Mouse (Mus musculus): Measurements from ENCODE around the gene Haao. TPM values are rescaled to one million over a fixed set of nuclear protein-coding genes. Genes with fewer than 3 reads are reported as not detected.

Gene Haao
- polyA plus RNA-seq, 1 experiment from 2014 or later = 0.23 TPM

- Histone ChIP-seq H3K9ac (no peak overlapping the region), H3K4me1 (replicated peaks) (no peaks in the 10 kb centered on the region), H3K36me3 (peaks cover 52% of the 10 kb centered on the region), H3K4me3 (no peak overlapping the region), H3K27ac (ENCODE audit: poor library complexity, severe bottlenecking) (no peak overlapping the region), H3K9me3 (replicated peaks) (no peaks in the 10 kb centered on the region), H3K4me2 (no peak overlapping the region), H3K27me3 (replicated peaks) (no peaks in the 10 kb centered on the region)
- ATAC-seq (ENCODE audit: insufficient number of reproducible peaks, low FRiP score) = no peak
- WGBS = 96% methylated on average over 6 of the region's 6 CpGs
These were observed 61.3 kb downstream of the Haao start for GRCm38 (mm10) chr17:83786418-83786817.

GRCm38 (mm10) chr17:83782740-83783139 is 65.0 kb downstream of the Haao start:
- H3K27ac ChIP-seq (ENCODE audit: poor library complexity, severe bottlenecking) = no peak overlapping the region
- H3K4me1 ChIP-seq (replicated peaks) = no peaks in the 10 kb centered on the region
- H3K27me3 ChIP-seq (replicated peaks) = no peaks in the 10 kb centered on the region
- peaks cover 35% of the 10 kb centered on the region for H3K36me3 ChIP-seq
- ATAC-seq (ENCODE audit: insufficient number of reproducible peaks, low FRiP score) = no peak
- no peaks in the 10 kb centered on the region for H3K9me3 ChIP-seq (replicated peaks)
- H3K9ac ChIP-seq = no peak overlapping the region
- no peak overlapping the region for H3K4me3 ChIP-seq
- WGBS = 72% methylated on average over 5 of the region's 5 CpGs
- no peak overlapping the region for H3K4me2 ChIP-seq

Other genes with a start within 250 kb of the Haao start
- gene Kcng3, start 216.1 kb downstream of the Haao start, polyA plus RNA-seq (2016; fragmentation: Nextera tagmentation; extraction: Ambion mirVana) = not detected in 2 replicates
- gene Mta3, start 141.8 kb downstream of the Haao start, polyA plus RNA-seq (2016; fragmentation: Nextera tagmentation; extraction: Ambion mirVana) = 42.8 and 47.7 TPM in 2 replicates

Data from heart, embryonic 12.5 days (tissue).